Mouse (Mus musculus): ENCODE measurements around the gene Unc93a2.
"Not testable (repeated sequence)": the region's sequence is repeated elsewhere in the genome, so short reads cannot be mapped to it uniquely, and the experiment has no call there.

The Unc93a2 gene

GRCm38 (mm10) chr17:7371879-7372278 is 13.4 kb downstream of the Unc93a2 start, which contains the start of gene Gm49630:
TSS of gene Gm49630 (minus strand) at chr17:7371979.
- not testable (repeated sequence) for DNase-seq (ENCODE audit: low read depth, low spot score)

GRCm38 (mm10) chr17:7369401-7369800 is 15.9 kb downstream of the Unc93a2 start:
- not testable (repeated sequence) for DNase-seq (ENCODE audit: low read depth, low spot score)

GRCm38 (mm10) chr17:7366676-7367374 is 18.4 kb downstream of the Unc93a2 start:
- DNase-seq (ENCODE audit: low read depth, low spot score) = not testable (repeated sequence)

GRCm38 (mm10) chr17:7366265-7366664 is 19.0 kb downstream of the Unc93a2 start:
- not testable (repeated sequence) for DNase-seq (ENCODE audit: low read depth, low spot score)

GRCm38 (mm10) chr17:7365615-7366014 is 19.6 kb downstream of the Unc93a2 start:
- DNase-seq (ENCODE audit: low read depth, low spot score) = not testable (repeated sequence)

- DNase-seq (ENCODE audit: low read depth, low spot score) = not testable (repeated sequence)
Observed at GRCm38 (mm10) chr17:7360749-7361465, 24.4 kb downstream of the Unc93a2 start.

GRCm38 (mm10) chr17:7359806-7360205 is 25.5 kb downstream of the Unc93a2 start:
- not testable (repeated sequence) for DNase-seq (ENCODE audit: low read depth, low spot score)

GRCm38 (mm10) chr17:7352596-7352995 is 32.7 kb downstream of the Unc93a2 start, which contains the start of gene Ttll2:
TSS of gene Ttll2 (minus strand) at chr17:7352696.
- DNase-seq (ENCODE audit: low read depth, low spot score) = not testable (repeated sequence)

GRCm38 (mm10) chr17:7348765-7349164 is 36.5 kb downstream of the Unc93a2 start:
- not testable (repeated sequence) for DNase-seq (ENCODE audit: low read depth, low spot score)

GRCm38 (mm10) chr17:7337381-7337780 is 47.9 kb downstream of the Unc93a2 start:
- DNase-seq (ENCODE audit: low read depth, low spot score) = not testable (repeated sequence)

- not testable (repeated sequence) for DNase-seq (ENCODE audit: low read depth, low spot score)
Observed at GRCm38 (mm10) chr17:7332745-7333144, 52.5 kb downstream of the Unc93a2 start.

- not testable (repeated sequence) for DNase-seq (ENCODE audit: low read depth, low spot score)
Observed at GRCm38 (mm10) chr17:7326415-7326814, 58.8 kb downstream of the Unc93a2 start.

- not testable (repeated sequence) for DNase-seq (ENCODE audit: low read depth, low spot score)
Observed at GRCm38 (mm10) chr17:7324346-7324745, 60.9 kb downstream of the Unc93a2 start, which contains the start of gene Tcp10a. TSS of gene Tcp10a (plus strand) at chr17:7324646.

GRCm38 (mm10) chr17:7319789-7320188 is 65.5 kb downstream of the Unc93a2 start:
- not testable (repeated sequence) for DNase-seq (ENCODE audit: low read depth, low spot score)

- not testable (repeated sequence) for DNase-seq (ENCODE audit: low read depth, low spot score)
Observed at GRCm38 (mm10) chr17:7315693-7316382, 69.4 kb downstream of the Unc93a2 start.

Data from WW6 (cell line).